Mouse (Mus musculus): ENCODE data around the gene Hck.

Hck gene

DNA sequence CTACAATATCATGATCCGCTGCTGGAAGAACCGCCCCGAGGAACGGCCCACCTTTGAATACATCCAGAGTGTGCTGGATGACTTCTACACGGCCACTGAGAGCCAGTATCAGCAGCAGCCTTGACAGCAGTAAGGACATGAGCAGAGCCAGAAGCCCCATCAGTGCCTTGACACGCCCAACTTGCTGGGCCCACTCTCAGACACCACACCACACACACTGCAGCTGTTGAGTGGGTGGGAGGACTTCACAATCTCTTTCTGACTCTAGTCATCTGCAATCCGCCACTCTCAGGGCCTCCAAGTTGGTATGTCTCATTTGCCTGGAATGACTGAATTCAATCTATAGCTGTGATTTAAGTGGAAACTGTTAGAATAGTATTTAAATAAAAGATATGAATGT lies 42.8 kb downstream of the Hck start:
- DNase-seq (ENCODE audit: low read depth, low spot score) = no peak

DNA sequence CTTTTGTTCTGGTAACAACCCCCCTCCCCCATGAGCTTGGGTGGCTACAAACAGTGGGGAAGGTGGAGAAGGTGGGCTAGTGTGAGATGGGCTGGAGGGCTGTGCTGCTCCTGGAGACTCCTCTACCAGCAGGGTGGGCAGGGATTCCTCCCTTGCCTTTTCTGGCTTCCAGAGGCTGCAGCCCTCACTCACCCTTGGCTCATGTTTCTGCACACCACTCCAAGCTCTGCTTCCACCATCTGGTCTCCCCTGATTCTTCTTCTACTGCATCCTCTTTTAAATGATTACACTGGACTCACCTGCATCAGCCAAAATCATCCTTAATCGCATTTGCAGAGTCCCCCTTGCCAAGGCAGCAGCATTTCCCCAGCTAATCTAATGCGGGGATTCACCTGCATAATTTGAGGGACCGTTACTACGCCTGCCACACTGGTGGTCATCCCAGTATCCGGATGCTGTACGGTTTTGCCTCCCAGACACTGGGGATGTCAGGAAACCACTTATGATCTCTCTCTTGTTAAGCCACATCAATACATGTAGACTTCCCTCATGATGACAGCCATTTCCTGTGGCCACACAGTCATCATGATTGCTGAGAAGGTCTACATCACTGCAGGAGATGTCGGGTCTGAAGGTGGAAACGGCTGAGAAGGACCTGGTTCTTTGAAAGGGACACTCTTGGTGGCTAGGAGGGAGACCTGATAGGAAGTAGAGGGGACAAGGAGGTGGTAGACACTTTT lies 43.8 kb downstream of the Hck start:
- no peak for DNase-seq (ENCODE audit: low read depth, low spot score)

DNA sequence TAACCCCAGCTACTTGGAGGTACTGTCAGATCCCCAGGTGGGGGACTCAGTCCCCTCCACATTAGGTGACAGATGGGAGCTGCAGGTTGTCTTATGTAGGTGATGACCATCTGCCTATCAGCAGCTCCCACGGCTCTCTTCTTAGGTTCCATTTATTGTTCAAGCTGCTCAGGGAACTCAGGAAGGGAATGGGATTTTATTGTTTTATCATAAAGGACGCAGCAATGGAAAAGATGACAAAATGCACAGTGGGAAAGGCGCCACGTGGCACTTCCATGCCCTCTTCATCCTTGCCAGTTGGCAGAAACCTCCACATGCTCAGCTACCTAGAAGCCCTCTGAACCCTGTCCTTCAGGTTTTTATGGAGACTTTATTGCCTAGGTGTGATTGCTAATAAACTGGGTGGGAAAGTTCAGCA lies 44.8 kb downstream of the Hck start:
- DNase-seq (ENCODE audit: low read depth, low spot score) = no peak

DNA sequence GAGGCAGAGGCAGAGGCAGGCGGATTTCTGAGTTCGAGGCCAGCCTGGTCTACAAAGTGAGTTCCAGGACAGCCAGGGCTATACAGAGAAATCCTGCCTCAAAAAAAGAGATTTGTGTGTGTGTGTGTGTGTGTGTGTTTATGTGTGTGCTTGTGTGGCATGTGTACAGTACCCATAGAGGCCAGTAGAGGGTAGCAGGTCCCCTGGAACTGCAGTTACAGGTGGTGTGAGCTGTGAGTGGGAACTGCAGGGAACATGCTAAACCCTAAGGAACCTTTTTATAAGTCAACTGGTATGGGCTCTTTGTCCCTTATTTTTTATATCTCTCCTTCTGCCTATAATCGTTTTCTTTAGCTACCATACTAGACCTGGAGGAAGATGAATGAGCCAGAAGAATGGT lies 49.0 kb downstream of the Hck start:
- peak; percentile 78 for DNase-seq (ENCODE audit: low read depth, low spot score)

DNA sequence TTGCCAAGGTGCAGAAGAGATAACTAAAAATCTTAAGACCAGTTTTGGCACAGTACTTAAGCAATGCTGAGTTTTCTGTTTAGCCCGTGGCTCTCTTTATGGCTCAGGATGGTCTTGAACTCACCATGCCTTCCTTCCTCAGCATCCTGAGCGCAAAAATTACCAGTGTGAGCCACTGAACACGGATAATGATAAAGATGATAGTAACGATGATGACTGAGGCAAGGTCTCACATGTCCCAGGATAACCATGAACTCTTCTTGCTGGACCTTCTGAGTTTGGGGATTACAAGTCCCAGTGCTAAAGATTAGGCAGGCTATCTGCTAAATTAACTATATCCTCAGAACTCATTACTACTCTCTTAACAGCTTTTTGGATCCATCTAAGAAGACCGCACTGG lies 51.9 kb downstream of the Hck start:
- no peak for DNase-seq (ENCODE audit: low read depth, low spot score)

DNA sequence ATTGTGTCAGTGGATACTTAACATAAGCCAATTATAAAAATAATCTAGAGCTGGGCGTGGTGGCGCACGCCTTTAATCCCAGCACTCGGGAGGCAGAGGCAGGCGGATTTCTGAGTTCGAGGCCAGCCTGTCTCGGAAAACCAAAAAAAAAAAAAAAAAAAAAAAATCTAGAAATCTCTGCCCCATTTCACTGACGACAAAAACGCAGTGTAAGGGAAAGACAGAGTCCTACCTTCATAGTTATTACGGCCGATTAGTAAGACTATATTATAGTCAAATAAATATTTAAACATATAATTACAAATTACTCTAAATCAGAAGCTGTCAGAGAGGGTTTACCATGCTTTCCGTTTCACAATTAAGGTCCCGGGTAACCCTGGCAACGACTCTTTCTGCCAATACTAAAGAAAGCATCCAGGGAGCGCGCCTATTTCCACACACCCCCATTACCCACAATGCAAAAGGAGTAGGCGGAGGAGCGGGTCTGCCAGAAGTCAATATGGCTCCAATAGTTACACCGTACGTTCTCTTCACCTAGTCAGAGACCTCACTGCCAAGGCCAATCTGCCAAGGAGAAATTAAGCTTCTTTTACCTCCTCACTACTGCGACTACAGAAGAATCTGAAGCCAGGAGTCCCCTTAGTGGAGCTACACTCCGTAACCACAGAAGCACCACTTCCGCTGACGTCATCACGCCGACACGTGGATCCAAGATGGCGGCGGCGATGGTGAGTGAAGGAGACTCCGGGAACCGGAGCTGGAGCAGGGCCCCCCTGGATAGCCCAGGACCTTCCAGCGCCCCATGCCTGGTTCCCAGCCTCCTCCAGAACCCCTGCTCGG lies 52.8 kb downstream of the Hck start, which contains the start of gene Tm9sf4:
TSS of gene Tm9sf4 (plus strand) at position 460 of the 840 bp plus-strand sequence.
- DNase-seq (ENCODE audit: low read depth, low spot score) = peak; percentile 91

DNA sequence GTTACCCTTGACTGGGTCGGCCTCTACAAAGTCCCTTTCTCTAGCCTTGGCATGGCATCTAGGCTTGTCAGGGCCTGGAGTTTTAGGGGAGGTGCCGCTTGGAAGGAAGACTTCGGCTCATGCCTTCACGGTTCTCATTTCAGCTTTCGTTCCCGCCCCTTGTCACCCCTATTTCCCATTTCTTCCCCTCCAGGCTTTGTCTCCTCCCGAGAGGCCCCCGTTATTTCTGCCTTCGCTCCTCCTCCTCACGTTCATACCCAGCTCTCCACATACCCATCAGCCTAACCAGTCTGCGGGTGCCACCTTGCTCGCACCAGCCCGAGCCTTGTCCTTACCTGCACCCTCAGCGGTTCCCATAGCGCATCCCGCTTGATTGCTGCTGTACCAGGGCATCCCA lies 53.4 kb downstream of the Hck start:
- DNase-seq (ENCODE audit: low read depth, low spot score) = no peak

DNA sequence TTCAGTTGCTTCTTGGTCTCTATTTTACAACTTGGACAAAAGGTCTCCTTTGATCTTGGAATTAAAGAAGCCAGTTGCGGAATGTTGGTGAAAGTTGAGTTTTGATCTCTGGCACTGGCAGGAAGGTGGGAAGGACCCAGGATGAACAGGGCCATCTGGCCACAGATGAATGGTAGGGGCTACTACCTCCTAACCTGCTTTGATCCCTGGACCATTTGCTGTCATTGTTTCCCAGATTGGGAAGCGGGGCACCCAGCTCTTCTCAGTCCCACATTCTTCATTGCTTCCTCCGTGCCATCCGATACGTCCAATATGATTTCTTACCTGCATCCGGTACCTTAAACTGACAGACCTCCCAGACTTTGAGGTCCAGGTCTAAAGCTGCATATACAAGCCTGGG lies 58.9 kb downstream of the Hck start:
- peak; percentile 46 for DNase-seq (ENCODE audit: low read depth, low spot score)

DNA sequence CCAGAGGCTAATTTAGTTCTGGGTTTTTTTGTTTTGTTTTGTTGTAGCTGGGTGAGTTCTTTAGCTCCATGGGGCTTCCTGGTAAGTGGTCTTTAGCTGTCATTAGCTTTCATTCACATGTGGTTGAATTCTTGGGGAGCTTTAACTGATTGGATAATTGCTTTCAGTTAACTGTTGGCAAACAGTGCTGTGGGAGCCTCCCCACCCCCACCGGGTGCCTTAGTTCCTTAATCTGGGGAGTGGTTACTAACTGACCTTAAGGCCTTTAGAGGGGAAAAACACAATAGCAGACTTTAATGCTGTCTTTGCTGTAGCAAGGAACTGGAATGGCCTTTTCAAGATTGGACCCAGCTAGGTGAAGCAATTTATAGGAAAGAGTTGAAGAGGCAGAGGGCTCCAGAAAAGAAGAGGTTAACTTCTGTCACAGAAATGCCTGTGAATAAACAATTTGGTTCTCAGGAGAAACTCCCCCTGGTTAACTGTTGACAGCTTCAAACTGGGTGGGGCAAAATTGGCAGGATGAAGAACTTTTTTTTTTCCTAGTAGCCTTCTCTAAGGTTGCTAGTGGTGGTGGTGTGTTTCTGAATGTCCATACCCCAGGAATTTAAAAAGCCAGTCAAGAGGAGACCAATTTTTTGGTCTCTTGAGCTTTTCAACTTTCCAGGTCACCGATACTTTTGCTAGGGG lies 60.0 kb downstream of the Hck start:
- DNase-seq (ENCODE audit: low read depth, low spot score) = peak; percentile 95

DNA sequence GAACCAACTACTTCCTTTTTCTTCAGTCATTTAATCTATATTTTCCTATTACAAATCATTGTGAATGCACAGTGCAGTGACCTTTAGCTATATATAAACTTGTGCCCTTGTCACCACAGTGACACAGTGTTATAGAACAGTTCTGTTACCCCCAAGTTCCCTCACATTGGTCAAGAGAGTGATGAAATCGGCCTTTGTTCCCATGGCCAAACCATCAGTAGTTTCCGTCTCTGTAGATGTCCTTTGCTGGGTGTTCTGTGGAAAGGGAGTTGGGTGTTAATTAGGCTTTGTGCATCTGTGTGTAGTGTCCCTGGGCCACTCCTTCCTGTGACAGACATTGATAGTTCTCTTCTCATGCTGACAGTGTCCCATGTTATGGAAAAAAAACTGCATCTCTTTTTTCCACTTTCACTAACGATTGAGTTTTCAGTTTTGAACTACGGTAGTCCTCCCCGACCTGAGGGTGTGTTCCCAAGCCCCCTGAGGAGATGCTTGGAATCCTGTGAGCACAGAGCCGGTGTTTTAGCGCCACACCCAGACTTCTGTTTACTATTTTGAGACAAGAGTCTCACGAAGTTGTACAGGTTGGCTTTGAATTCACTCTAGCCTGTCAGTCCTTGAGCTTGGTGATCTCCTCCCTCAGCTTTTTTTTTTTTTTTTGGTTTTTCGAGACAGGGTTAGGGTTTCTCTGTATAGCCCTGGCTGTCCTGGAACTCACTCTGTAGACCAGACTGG lies 62.4 kb downstream of the Hck start:
- peak; percentile 71 for DNase-seq (ENCODE audit: low read depth, low spot score)

DNA sequence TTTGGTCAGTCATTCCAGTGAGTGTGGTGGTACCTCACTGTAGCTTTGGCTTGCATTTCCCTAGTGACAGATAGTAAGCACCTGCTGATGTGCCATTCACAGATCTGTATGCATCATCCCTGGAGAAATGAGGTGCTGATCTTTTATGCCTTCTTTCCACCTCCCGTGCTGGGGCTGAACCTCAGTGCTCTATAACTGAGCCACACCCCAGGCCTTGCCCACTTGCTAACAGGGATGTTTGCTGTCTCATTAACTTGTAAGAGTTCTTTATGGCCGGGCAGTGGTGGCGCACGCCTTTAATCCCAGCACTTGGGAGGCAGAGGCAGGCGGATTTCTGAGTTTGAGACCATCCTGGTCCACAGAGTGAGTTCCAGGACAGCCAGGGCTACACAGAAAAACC lies 63.7 kb downstream of the Hck start:
- DNase-seq (ENCODE audit: low read depth, low spot score) = peak; percentile 39

DNA sequence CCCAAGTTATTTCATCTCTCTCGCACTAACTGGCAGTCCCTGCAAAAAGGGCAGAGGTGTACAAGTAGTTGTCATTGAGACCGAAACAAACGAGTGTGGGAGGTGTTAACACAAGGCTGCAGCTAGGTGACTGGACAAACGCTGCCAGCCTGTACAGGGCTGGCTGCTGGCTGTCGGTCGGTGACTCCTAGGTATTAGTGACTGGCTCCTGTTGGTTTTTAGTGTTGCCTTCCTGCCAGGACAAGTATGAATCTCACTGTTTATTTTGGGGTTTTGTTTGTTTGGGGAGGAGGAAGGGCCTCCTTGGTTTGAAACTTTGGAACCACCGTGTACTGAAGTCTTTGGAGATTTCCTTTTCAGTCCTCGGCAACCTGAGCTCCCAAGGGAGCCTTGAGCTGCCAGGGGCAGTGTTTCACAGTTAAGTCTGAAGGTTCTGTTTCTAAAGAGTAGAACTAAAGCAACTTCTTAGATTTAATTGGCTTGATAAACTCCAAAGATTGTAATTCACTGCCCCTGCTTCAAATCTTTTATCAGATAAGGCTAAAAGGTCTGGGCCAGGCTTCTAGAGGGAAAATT lies 67.8 kb downstream of the Hck start:
- no peak for DNase-seq (ENCODE audit: low read depth, low spot score)

DNA sequence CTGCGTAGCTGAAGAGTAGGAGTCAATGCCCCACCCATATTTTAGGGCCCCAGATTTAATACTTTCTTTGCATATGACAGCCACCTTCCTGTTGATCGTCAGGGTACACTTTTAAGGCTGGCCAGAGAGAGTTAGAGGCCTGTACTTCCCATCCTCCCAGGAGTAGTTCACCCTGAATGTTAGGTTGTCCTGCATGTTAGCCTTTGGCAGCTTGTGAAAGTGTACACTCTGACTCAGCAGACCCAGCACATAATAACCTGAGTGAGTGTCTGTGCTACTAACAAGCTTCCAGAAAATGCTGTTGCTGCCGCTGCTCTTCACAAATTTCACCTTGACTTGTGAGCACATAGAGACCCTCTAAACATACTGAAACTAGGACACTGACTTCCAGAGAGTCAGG lies 68.9 kb downstream of the Hck start:
- no peak for DNase-seq (ENCODE audit: low read depth, low spot score)

DNA sequence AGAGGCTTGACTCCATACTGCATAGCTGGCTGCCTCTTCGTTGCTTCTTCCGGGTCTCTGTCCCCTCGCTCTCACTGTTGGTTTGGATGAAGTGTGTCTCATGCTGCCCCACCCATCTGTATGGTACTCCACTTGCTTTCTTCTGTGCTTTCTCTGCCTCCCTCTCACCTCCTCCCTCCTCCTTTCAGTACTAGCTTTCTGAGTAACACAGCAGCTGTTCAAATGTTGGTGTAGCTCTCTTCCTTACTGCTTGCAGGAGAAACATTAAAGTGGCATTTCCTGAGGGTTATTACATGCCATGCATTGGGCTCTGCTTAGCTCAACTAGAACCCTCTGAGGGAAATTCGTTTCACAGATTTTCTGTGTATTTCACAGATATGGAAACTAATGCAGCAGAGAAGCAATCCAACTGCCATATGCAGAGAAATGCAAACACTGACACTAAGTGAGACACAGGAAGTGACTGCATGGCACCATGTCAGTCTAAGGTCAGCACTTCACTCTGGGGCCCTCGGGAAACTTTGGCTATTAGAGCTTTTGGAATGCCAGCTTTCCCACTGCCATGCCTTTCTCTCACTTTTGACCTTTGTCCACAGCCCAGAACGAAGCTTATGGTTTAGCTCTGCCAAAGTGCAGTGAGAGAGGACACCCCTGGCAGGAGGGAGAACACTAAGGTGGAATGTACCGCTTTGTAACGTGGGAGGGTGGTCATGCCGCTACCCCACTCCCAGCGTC lies 71.0 kb downstream of the Hck start:
- DNase-seq (ENCODE audit: low read depth, low spot score) = no peak

DNA sequence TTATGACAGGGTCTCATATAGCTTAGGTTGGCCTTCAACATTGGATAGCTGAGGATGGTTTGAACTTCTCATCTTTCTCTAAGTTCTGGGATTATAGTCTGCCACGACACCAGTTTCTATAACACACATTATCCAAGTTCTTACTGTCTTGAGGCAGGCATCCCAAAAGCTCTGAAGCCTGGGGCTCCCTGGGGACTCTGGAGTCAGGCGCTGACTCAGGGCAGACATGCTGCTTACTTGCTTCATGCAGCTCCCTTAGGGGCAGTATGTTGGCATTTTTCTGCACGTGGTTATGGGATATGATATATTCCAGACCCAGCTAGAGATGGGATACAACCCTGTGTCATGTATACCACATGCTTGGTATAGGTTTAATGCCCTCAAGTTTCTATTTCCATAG lies 71.7 kb downstream of the Hck start:
- DNase-seq (ENCODE audit: low read depth, low spot score) = no peak

DNA sequence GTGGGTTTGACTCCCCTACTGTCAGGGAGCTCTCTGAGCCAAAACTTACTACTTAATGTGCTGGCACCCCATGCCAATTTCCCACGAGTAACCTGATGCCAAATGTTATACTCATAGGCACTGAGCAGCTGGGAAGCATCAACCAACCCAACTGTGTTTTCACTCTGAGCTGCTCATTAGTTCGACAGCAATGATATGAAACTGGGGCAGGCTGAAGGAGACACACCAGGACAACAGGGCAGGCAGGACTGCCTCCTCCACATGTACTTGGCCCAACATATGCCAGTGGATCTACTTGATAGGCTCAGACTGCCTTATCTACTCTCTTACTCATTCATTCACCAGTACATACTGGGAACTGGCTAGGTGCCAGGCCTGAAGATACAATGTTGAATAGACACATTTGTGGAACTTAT lies 77.9 kb downstream of the Hck start:
- DNase-seq (ENCODE audit: low read depth, low spot score) = no peak

DNA sequence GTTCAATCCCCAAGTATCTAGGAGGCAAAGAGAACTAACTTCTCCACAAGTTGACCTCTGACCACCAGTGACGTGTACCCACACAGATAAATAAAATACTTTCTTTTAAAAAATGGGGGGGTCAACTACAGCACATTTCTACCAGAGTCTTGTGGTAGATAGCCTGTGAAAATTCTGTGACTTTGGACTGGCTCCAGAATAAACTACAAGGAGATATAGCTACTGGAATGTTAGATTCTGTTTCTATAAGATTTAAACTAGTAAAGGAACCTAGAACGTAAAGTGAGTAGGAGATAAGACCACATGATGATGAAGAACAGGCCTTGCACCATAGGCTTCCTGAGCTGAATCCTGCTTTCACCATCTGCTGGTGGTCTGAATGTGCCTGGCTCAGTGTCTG lies 79.6 kb downstream of the Hck start:
- DNase-seq (ENCODE audit: low read depth, low spot score) = no peak

DNA sequence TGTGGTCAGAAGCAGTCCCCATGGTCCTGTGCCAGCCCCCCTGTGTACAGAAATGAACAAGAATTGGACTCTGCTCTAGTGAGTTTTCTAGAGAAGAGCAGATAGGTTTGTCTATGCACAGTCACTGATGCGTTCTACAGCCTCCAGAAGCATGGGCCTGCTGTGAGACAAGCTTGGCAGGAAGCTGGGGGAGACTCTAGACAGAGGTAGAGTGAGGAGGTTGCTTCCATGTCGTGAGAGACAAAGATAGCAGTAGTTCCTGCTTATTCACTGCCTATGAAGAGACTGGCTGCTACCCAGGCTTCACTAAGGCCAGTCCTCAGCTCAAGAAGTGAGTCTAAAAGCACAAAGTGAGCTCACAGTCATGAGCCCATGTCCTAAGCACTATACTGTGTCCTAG lies 83.0 kb downstream of the Hck start:
- DNase-seq (ENCODE audit: low read depth, low spot score) = no peak

DNA sequence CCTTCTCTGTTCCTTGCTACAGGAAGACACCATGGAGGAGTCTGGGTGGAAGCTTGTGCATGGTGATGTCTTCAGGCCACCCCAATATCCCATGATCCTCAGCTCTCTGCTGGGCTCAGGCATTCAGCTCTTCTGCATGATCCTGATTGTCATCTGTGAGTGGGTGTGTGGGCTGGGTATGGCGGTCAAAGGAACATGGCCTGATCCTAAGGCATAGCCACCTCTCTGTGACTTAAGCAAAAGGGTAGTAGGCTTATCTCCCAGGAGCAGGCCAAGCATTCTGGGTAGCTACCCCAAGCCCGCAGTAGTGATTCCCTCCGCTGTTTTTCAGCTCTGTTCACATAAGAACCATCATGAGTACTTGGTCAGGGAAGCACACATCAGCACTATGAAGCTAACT lies 86.0 kb downstream of the Hck start:
- DNase-seq (ENCODE audit: low read depth, low spot score) = no peak

DNA sequence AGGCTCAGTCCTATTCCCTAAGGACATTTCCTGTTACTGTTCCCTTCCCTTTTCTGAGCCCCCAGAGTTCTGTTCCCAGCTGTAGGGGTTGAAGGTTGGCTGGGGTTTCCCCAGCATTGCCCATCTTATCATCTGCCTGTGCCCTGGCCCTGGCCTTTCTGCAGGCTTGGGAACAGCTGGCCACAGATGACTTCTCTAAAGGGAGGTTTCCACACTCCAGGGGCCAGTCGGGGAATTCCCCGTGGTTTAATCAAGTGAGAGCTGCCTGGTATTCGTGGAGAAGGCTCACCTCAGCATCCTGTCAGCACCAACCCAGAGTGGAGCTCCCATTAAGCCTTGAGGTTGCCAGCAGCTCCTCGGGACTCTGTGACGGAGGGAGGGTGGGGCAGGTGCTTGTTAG lies 90.2 kb downstream of the Hck start:
- no peak for DNase-seq (ENCODE audit: low read depth, low spot score)

DNA sequence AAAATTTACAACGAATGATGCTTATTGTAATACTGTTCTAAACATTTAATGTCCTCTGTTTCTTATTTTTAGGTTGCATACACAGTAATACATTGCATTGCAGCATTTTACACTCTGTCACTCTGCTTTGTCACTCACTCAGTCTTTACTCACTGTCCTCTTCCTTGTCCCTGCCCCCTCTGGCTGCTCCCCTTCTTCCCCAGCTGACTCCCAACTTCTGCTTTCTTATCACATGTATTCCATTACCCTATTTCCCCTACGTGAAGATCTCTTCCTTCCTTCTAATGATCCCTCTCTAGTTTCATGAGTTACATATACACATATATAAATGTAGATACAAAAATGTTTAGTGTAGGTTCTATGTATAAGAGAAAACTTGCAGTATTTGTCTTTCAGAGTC lies 90.8 kb downstream of the Hck start:
- no peak for DNase-seq (ENCODE audit: low read depth, low spot score)

Measured in ZHBTc4 (cell line).